Mouse (Mus musculus) inflammation-experienced regulatory T-cells, adult 16 weeks (primary cell): Measurements from ENCODE around the gene Asb9. TPM values are rescaled to one million over a fixed set of nuclear protein-coding genes. Genes with fewer than 3 reads are reported as not detected.

ENCODE experiments used
- polyA plus RNA-seq: library from polyadenylated mRNA; unstranded; fragments of 100-300 nt; shearing (Covaris generic); gene quantifications from one replicate; pipeline ENCODE4 v1.2.1, GENCODE M21; 2017

Asb9 gene
- not detected for polyA plus RNA-seq

GRCm38 (mm10) chrX:164505709-164506498, at the start of gene Asb9:
TSS of gene Asb9 (plus strand) at chrX:164506327.

Other genes starting within 250 kb of the Asb9 start
- not detected for gene Bmx, start 248.1 kb upstream of the Asb9 start, polyA plus RNA-seq
- 0.16 TPM for gene Pir, start 237.0 kb upstream of the Asb9 start, polyA plus RNA-seq
- not detected for gene Vegfd, start 132.9 kb upstream of the Asb9 start, polyA plus RNA-seq
- 13.5 TPM for gene Piga, start 86.5 kb upstream of the Asb9 start, polyA plus RNA-seq
- not detected for gene Asb11, start 69.3 kb upstream of the Asb9 start, polyA plus RNA-seq